Mouse (Mus musculus) midbrain, embryonic 16.5 days (tissue): ENCODE data around the gene Akt3. TPM values are rescaled to one million over a fixed set of nuclear protein-coding genes. Genes with fewer than 3 reads are reported as not detected.
A peak's percentile ranks its signal among the peaks of the same experiment; 100 is the strongest.

Experiments
- ATAC-seq: fragments of 200-750 bp; cut with Nextera tagmentation; 2 replicates; pipeline ENCODE4 v1.8.0; 2017; ENCODE audit warnings: moderate TSS enrichment
- H3K27ac ChIP-seq: fragments of 300-500 bp; sonication (generic); 2 replicates; pipeline ENCODE4 v1.5.1; 2014; ENCODE audit warnings: mild to moderate bottlenecking, low read length, mixed read lengths
- H3K27me3 ChIP-seq: fragments of 300-500 bp; sonication (generic); 2 replicates; pipeline ENCODE4 v1.6.1; 2014; ENCODE audit warnings: low read depth, low read length, mixed read lengths; ENCODE audit not compliant: control insufficient read depth, insufficient read depth
- H3K36me3 ChIP-seq: fragments of 300-500 bp; sonication (generic); 2 replicates; pipeline ENCODE4 v1.6.1; 2014; ENCODE audit warnings: mild to moderate bottlenecking, low read length, moderate library complexity, mixed read lengths; ENCODE audit not compliant: control insufficient read depth, insufficient read depth
- H3K4me1 ChIP-seq: fragments of 300-500 bp; sonication (generic); 2 replicates; pipeline ENCODE4 v1.6.1; 2014; ENCODE audit warnings: mild to moderate bottlenecking, low read length, mixed read lengths; ENCODE audit not compliant: control insufficient read depth, insufficient read depth
- H3K4me2 ChIP-seq: fragments of 300-500 bp; sonication (generic); 2 replicates; pipeline ENCODE4 v1.6.1; 2014; ENCODE audit warnings: mild to moderate bottlenecking, low read length, mixed read lengths
- H3K4me3 ChIP-seq: fragments of 300-500 bp; sonication (generic); 2 replicates; pipeline ENCODE4 v1.5.1; 2014; ENCODE audit warnings: low read depth, mild to moderate bottlenecking, low read length, moderate library complexity, mixed read lengths
- H3K9ac ChIP-seq: fragments of 300-500 bp; sonication (generic); 2 replicates; pipeline ENCODE4 v1.6.1; 2014; ENCODE audit warnings: low read depth, low read length, mixed read lengths
- H3K9me3 ChIP-seq: fragments of 300-500 bp; sonication (generic); replicated peaks from 2 replicates; pipeline ENCODE4 v1.6.1; 2014; ENCODE audit warnings: mild to moderate bottlenecking, low read length, mixed read lengths; ENCODE audit not compliant: control insufficient read depth, poor library complexity, severe bottlenecking
- WGBS: fragments of 180-500 bp; shearing (Covaris S2); extraction: QIAGEN DNeasy Blood & Tissue Kit; methylation state at CpG from one replicate; pipeline ENCODE4 v1.1.7; 2014; 5-methylcytosine and 5-hydroxymethylcytosine counted together
- polyA plus RNA-seq: library from polyadenylated mRNA; unstranded; fragments of >200 nt; fragmentation: Nextera tagmentation; extraction: Ambion mirVana; gene quantifications from 2 replicates; pipeline ENCODE4 v1.2.1, GENCODE M21; 2015

Akt3 gene
- polyA plus RNA-seq, 1 experiment from 2014 or later, result 21.9 TPM

DNA sequence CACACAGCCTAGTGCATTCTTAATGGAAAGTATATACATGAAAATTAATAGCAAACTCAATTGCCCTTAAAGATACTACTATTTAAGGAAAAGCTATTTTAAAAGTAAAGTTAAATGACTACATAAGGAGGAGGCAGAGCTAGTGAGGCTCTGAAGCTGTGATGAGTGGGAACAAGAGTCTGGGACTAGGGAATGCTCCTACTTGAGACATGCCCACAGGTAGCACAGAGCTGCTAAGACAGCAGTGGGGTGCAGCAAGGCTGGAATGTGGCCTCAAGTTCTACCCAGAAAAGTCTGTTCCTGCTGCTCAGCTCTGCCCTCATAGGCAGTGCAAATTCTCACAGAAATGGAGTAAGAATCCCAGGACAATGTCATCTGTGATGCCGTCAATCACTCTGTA lies 226.8 kb downstream of the Akt3 start:
- H3K9ac ChIP-seq, result no peak overlapping the region
- H3K27me3 ChIP-seq, result no peaks in the 10 kb centered on the region
- no peak overlapping the region for H3K4me2 ChIP-seq
- no peaks in the 10 kb centered on the region; the same call in 1 of the 2 replicates for H3K4me1 ChIP-seq
- H3K27ac ChIP-seq, result no peak overlapping the region
- H3K36me3 ChIP-seq, result no peaks in the 10 kb centered on the region
- no peaks in the 10 kb centered on the region for H3K9me3 ChIP-seq
- H3K4me3 ChIP-seq, result no peak overlapping the region
- WGBS, result 92% methylated on average over 1 of the region's 1 CpGs
- no peak for ATAC-seq

DNA sequence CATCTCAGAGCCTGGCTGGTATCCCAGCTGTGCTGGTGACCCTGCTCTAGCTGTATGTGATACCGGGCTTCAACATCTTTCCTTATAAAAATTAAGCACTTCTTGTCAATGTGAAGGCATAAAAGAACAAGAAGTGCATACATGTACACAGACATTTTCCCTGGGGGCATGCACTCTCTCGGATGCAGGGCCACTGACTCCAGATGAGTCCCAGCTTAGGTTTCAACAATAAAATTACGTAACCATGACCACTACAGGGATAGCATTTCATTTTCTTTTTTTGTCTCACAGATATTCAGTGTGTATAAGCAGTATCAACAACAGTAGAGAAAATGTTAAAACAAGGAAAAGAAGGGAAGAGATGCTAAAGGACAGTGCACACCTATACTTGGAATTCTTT lies 227.3 kb downstream of the Akt3 start:
- Histone ChIP-seq H3K36me3 (no peaks in the 10 kb centered on the region), H3K4me1 (no peaks in the 10 kb centered on the region; the same call in 1 of the 2 replicates), H3K4me3 (no peak overlapping the region), H3K27me3 (no peaks in the 10 kb centered on the region), H3K27ac (no peak overlapping the region), H3K9ac (no peak overlapping the region), H3K4me2 (no peak overlapping the region), H3K9me3 (no peaks in the 10 kb centered on the region)
- 70% methylated on average over 3 of the region's 3 CpGs for WGBS
- no peak for ATAC-seq

DNA sequence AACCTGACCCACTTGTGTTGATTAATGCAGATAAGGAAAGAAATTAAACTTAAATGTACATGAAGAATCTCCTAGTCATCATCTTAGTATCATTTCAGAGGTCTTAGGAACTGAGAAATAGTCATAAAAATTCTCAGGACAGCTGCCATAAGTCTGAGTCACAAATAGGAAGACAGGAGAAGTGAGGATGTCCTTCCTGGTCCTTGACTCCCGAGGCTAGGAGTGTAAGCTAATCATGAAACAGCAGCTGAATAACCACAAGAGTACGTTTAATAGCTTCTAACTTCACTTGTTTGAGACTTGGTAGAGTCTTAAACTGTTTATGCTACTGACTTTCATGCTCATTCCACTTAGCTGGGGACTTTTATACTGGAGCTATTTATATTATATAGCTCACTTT lies 229.0 kb downstream of the Akt3 start:
- Histone ChIP-seq H3K4me3 (no peak overlapping the region), H3K9ac (no peak overlapping the region), H3K4me1 (no peaks in the 10 kb centered on the region; the same call in 1 of the 2 replicates), H3K27ac (no peak overlapping the region), H3K9me3 (no peaks in the 10 kb centered on the region), H3K4me2 (no peak overlapping the region), H3K27me3 (no peaks in the 10 kb centered on the region), H3K36me3 (no peaks in the 10 kb centered on the region)
- WGBS, result 91% methylated on average over 2 of the region's 2 CpGs
- no peak for ATAC-seq

DNA sequence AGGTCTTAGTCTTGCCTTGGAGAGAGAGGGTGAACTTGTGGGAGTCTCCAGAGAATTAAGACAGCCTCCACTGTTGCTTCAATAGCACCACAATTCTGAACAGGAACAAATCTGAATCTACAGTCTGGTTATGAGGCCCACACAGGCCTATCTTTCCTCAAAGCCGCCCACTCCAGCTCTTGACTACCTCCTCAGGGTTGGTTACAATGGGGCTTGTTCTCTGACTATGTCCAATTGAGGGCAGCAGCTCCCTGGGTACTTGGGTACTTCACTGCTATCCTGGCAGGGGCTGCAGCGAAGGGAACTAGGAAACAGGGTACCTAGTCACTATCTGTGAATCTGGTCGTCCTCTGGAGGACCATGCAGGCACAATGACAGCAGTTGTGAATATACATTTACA lies 230.3 kb downstream of the Akt3 start:
- no peak for ATAC-seq
- WGBS, result 91% methylated on average over 3 of the region's 3 CpGs
- Histone ChIP-seq H3K36me3 (peaks cover 3% of the 10 kb centered on the region; the same call in 1 of the 2 replicates), H3K27me3 (no peaks in the 10 kb centered on the region), H3K4me3 (no peak overlapping the region), H3K4me1 (no peaks in the 10 kb centered on the region; the same call in 1 of the 2 replicates), H3K9me3 (no peaks in the 10 kb centered on the region), H3K9ac (no peak overlapping the region), H3K4me2 (no peak overlapping the region), H3K27ac (no peak overlapping the region)

DNA sequence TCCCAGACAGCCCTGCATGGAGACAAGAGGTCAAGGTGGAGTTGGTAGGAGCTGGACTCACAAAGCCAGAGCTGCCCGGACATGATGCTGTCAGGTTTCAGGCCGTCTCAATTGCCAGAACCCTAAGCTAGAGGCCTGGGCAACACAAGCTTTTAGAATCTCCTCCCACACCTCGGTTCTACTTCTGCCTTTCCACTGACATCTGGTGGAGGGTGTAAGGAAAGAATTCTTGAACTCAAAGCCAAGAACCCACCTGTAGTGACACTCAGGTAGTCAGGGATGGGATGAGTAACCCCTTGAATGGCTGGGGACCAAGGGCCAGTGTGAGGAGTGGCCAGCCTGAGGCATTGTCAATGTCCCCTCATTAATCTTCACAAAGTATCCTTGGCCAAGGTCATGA lies 235.3 kb downstream of the Akt3 start:
- Histone ChIP-seq H3K9me3 (no peaks in the 10 kb centered on the region), H3K4me1 (no peaks in the 10 kb centered on the region), H3K27me3 (no peaks in the 10 kb centered on the region), H3K9ac (no peak overlapping the region), H3K4me2 (no peak overlapping the region), H3K27ac (no peak overlapping the region), H3K4me3 (no peak overlapping the region), H3K36me3 (peaks cover 3% of the 10 kb centered on the region; the same call in 1 of the 2 replicates)
- ATAC-seq, result no peak
- 69% methylated on average over 3 of the region's 3 CpGs for WGBS

DNA sequence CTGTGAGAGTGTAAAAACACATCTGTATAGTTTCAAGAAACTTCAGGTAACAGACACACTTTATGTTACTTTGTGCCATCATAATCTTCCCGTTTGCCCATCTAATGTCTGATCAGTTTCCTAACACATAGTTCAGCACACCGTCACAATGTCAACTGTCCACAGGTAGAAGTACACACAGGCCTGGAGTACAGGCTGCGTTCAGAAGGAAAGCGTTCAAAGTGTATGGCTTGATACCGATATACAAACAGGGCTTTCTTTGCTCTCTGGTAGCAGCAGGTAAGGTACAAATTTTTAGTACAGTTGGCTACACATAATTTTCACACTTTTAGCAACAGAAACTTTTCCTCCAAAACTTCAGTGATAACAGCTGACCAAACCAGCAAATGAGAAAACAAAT lies 238.3 kb downstream of the Akt3 start:
- no peak overlapping the region for H3K9ac ChIP-seq
- no peak overlapping the region for H3K4me2 ChIP-seq
- H3K27ac ChIP-seq, result no peak overlapping the region
- no peaks in the 10 kb centered on the region for H3K27me3 ChIP-seq
- no peak for ATAC-seq
- no peaks in the 10 kb centered on the region for H3K9me3 ChIP-seq
- no peak overlapping the region for H3K4me3 ChIP-seq
- H3K36me3 ChIP-seq, result peaks cover 3% of the 10 kb centered on the region; the same call in 1 of the 2 replicates
- 97% methylated on average over 5 of the region's 5 CpGs for WGBS
- 0 out of 2 replicates have a peak, but pooled peaks cover 4% of the 10 kb centered on the region for H3K4me1 ChIP-seq

DNA sequence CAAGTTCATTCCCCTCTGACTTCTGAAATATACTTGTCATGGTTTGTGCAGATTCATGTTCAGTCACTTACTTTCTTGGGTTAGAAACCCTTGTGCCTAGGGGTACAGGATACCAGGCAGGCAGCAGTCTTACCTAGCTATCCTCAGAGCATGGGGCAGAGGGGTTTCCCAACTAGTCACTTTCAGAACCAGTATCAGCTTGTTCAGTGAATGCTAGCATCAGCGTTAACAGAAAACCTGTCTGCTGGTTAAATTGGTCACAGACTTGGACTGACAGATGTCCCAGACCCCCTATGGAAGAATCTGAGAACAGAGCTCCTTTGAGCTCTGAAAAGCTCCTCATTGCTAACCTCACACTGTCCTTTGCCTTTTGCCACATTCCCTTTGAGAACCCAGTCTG lies 239.3 kb downstream of the Akt3 start:
- H3K4me3 ChIP-seq, result no peak overlapping the region
- ATAC-seq, result no peak
- H3K4me2 ChIP-seq, result no peak overlapping the region
- WGBS, result 84% methylated on average over 1 of the region's 1 CpGs
- H3K27ac ChIP-seq, result no peak overlapping the region
- no peak overlapping the region for H3K9ac ChIP-seq
- H3K4me1 ChIP-seq, result 0 out of 2 replicates have a peak, but pooled peaks cover 5% of the 10 kb centered on the region
- H3K27me3 ChIP-seq, result no peaks in the 10 kb centered on the region
- no peaks in the 10 kb centered on the region for H3K9me3 ChIP-seq
- peaks cover 3% of the 10 kb centered on the region; the same call in 1 of the 2 replicates for H3K36me3 ChIP-seq

DNA sequence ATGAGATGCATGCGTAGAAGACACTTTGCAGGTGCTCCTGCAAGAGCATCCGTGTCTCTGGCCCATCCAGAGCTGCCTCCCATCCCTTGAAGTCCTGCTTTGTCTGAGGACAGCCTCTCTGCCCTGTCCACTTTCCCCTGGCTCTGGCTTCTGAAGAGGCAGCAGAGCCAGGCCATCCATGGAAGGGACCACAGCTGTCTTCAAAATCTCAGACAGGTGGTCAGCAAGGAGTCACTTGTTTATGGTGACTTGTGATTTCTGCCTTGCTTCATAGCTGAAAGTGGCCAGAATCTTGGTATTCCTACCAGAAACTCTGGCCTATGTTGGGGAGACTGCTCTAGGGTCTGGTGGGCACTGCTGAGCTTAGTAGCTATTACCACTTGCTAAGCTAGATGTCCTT lies 241.3 kb downstream of the Akt3 start:
- Histone ChIP-seq H3K36me3 (no peaks in the 10 kb centered on the region), H3K9ac (no peak overlapping the region), H3K4me2 (no peak overlapping the region), H3K27me3 (no peaks in the 10 kb centered on the region), H3K9me3 (no peaks in the 10 kb centered on the region), H3K27ac (no peak overlapping the region), H3K4me3 (no peak overlapping the region), H3K4me1 (0 out of 2 replicates have a peak, but pooled peaks cover 5% of the 10 kb centered on the region)
- 91% methylated on average over 2 of the region's 2 CpGs for WGBS
- no peak for ATAC-seq

DNA sequence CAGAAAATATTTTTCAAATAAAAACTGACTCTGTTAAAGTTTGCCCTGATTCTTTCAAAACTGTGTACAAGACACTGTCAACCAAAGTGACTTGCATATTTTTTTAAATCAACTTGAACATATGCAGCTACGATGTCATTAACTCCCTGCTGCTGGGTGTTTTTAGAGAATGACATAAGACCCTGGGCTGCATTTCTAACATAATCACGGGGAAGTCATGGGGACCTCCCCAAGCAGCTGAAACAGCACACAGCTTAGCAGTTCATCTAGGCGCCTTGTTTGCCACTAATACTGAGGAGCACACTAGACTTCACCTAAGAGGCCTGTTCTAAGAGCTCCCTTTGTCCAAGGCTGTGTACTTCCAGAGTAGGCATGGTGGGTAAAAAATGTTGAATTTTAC lies 242.1 kb downstream of the Akt3 start:
- Histone ChIP-seq H3K9ac (no peak overlapping the region), H3K27me3 (no peaks in the 10 kb centered on the region)
- WGBS, result 28% methylated on average over 3 of the region's 3 CpGs

More for the DNA sequence above, 242.1 kb downstream of the Akt3 start:
- Histone ChIP-seq H3K36me3 (no peaks in the 10 kb centered on the region), H3K4me2 (no peak overlapping the region), H3K4me3 (no peak overlapping the region), H3K4me1 (peaks cover 10% of the 10 kb centered on the region; the same call in 1 of the 2 replicates), H3K9me3 (no peaks in the 10 kb centered on the region), H3K27ac (peak overlapping the region; percentile 19; the same call in 1 of the 2 replicates)
- no peak for ATAC-seq
